Mouse (Mus musculus) embryonic stem cell, embryonic (primary cell): ENCODE results near the gene Gm20388.

Experiments used
- CTCF ChIA-PET, 4 experiments: fragments of 300-600 bp in 2 of 4; fragments of 350-600 bp in 2 of 4; sonication (Branson Sonifier 250); formaldehyde crosslinking; loops; one replicate each; lab custom pipeline; 2022; ENCODE audit warnings: inconsistent platforms in 2 of 4; lab: Charles Lee
- POLR2A ChIA-PET, 4 experiments: fragments of 300-600 bp in 2 of 4; fragments of 350-600 bp in 2 of 4; sonication (Branson Sonifier 250); formaldehyde crosslinking; loops; one replicate each; lab custom pipeline; 2022; ENCODE audit warnings: antibody characterized with exemption in 4 of 4, inconsistent platforms in 1 of 4; lab: Charles Lee

Gm20388 gene

GRCm38 (mm10) chr8:121334495-121335424, 1424.1 kb downstream of the Gm20388 start:
- ChIA-PET CTCF (interaction anchor here in 2 of 4 experiments (0.6 to 1.4 kb wide), 2 partner anchors 40 to 90 kb away, joined by 3 to 4 read pairs; no protein-coding TSS in a partner anchor), POLR2A (interaction anchor here in 1 of 4 experiments (0.6 to 1.4 kb wide), 3 partner anchors 12 to 1599 kb away, joined by 3 read pairs; no protein-coding TSS in a partner anchor)

GRCm38 (mm10) chr8:121335684-121336083, 1425.0 kb downstream of the Gm20388 start:
- POLR2A ChIA-PET = interaction anchor here in 1 of 4 experiments (1.4 kb wide), 1 partner anchor 16 kb away, joined by 3 read pairs; no protein-coding TSS in a partner anchor
- CTCF ChIA-PET = no interaction called here

DNA sequence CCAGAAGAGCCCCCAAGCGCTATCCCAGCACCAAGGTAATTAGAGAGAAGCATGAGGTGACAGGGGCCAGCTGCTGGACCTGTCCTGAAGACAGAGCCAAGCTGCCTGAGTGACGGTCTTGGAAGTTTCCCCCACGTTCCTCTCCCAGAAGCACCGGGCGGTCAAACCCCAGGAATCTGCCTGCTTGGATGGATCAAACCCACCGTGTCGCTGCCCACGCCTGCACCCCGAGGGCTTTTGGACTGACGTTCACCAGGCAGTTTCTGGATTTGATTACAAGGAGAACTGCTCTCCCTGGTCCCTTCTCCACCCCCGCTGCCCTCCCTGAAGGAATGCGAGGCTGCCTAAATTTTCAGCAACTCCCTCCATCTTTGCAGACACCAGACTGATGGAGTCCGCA, 1432.3 kb downstream of the Gm20388 start:
- ChIA-PET CTCF (no interaction called here), POLR2A (interaction anchor here in 1 of 4 experiments (0.6 kb wide), 1 partner anchor 1384 kb away, joined by 3 read pairs; no protein-coding TSS in a partner anchor)

DNA sequence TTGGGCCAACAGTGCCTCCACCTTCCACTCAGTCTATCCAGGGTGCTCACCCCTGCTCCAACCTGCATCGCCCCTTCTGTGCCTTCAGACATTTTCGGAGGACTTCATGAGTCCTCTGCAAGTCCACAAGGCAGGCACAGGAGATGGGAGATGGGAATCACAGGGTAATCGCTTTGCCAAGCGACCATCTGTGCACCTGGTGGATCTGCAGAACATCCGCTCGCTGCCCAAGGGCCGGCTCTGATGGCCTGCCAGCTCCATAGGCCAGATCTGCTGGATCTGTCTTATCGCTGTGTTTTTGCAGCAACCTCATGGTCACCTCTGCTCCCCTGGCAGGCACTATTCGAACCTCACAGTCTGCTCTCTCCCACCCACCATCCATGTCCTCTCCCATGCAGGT, 1433.8 kb downstream of the Gm20388 start:
- ChIA-PET POLR2A (no interaction called here), CTCF (interaction anchor here in 1 of 4 experiments (0.5 kb wide), 1 partner anchor 41 kb away, joined by 4 read pairs; no protein-coding TSS in a partner anchor)

- CTCF ChIA-PET = interaction anchor here in 1 of 4 experiments (0.7 kb wide), 1 partner anchor 176 kb away, joined by 4 read pairs; no protein-coding TSS in a partner anchor
Measured at GRCm38 (mm10) chr8:121346175-121346574, 1435.5 kb downstream of the Gm20388 start.

DNA sequence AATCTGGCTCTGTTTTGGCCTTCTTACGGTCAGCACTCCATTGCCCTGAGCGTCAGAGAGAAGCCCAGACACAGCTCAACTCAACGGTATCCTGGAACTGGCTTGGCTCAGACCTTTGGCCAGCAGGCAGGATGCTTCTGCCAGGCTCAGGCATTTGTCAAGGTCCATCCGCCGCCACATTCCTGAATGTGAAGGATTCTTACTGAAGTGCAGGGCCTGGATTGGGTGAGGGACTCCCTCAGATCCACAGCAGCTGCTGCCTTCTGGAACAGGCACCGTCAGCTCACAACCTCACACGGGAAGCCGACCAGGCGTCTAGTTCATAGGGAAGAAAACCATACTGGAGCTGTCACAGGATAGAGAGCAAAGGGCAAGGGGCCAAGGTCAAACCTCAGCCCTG, 1436.2 kb downstream of the Gm20388 start:
- POLR2A ChIA-PET = interaction anchor here in 1 of 4 experiments (0.7 kb wide), 1 partner anchor 1895 kb away, joined by 3 read pairs; no protein-coding TSS in a partner anchor
- CTCF ChIA-PET = interaction anchor here in 1 of 4 experiments (0.7 kb wide), 1 partner anchor 175 kb away, joined by 4 read pairs; no protein-coding TSS in a partner anchor

More at GRCm38 (mm10) chr8:121346175-121346574, 1435.5 kb downstream of the Gm20388 start:
- POLR2A ChIA-PET = interaction anchor here in 1 of 4 experiments (0.7 kb wide), 1 partner anchor 1894 kb away, joined by 3 read pairs; no protein-coding TSS in a partner anchor

GRCm38 (mm10) chr8:121348998-121349397, 1438.4 kb downstream of the Gm20388 start:
- ChIA-PET POLR2A (no interaction called here), CTCF (interaction anchor here in 2 of 4 experiments (0.6 to 0.7 kb wide), 3 partner anchors 23 to 1939 kb away, joined by 3 to 4 read pairs (median 3); no protein-coding TSS in a partner anchor)

DNA sequence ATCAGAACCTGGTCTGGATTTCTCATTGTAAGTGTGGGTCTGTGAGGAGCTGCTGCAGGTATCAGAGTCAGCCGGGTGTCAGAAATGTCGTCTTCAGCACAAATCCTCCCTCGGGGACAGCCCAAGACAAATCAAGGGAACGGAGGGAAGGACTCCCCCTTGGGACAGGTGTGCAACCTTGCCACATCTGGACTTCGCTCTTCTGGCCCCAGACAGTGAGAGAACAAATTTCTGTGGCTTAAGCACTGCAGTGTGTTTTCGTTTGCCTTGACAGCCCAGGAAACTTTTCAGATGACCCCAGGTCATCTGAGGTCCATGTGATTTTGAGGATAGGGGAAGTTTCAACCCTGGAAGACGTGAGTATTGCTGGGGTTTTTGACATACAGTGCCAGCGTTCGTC, 1440.2 kb downstream of the Gm20388 start:
- ChIA-PET POLR2A (interaction anchor here in 1 of 4 experiments (1.0 kb wide), 1 partner anchor 9 kb away, joined by 4 read pairs; no protein-coding TSS in a partner anchor), CTCF (interaction anchor here in 1 of 4 experiments (0.6 to 1.2 kb wide), 2 partner anchors 31 to 982 kb away, joined by 3 to 5 read pairs; no protein-coding TSS in a partner anchor)

GRCm38 (mm10) chr8:121354844-121355243, 1444.2 kb downstream of the Gm20388 start:
- ChIA-PET CTCF (no interaction called here), POLR2A (no interaction called here)

- ChIA-PET POLR2A (interaction anchor here in 2 of 4 experiments (1.2 to 2.8 kb wide), 4 partner anchors 10 to 22 kb away, joined by 3 to 23 read pairs (median 11); no protein-coding TSS in a partner anchor), CTCF (interaction anchor here in 2 of 4 experiments (0.6 kb wide), 2 partner anchors 279 to 989 kb away, joined by 3 to 13 read pairs; no protein-coding TSS in a partner anchor)
Measured at GRCm38 (mm10) chr8:121357451-121357850, 1446.8 kb downstream of the Gm20388 start.

- POLR2A ChIA-PET = interaction anchor here in 3 of 4 experiments (0.8 to 2.9 kb wide), 11 partner anchors 10 to 233 kb away, joined by 3 to 48 read pairs (median 7); no protein-coding TSS in a partner anchor
Measured at GRCm38 (mm10) chr8:121358609-121359008, 1448.0 kb downstream of the Gm20388 start.

GRCm38 (mm10) chr8:121359131-121359981, 1448.7 kb downstream of the Gm20388 start:
- ChIA-PET POLR2A (interaction anchor here in 3 of 4 experiments (0.6 to 2.9 kb wide), 20 partner anchors 8 to 317 kb away, joined by 3 to 48 read pairs (median 4); no protein-coding TSS in a partner anchor), CTCF (interaction anchor here in 3 of 4 experiments (0.8 to 2.1 kb wide), 9 partner anchors 13 to 81 kb away, joined by 3 to 15 read pairs (median 4); no protein-coding TSS in a partner anchor)

More at GRCm38 (mm10) chr8:121358609-121359008, 1448.0 kb downstream of the Gm20388 start:
- CTCF ChIA-PET = interaction anchor here in 2 of 4 experiments (0.8 to 2.1 kb wide), 5 partner anchors 16 to 82 kb away, joined by 3 to 15 read pairs (median 4); no protein-coding TSS in a partner anchor

DNA sequence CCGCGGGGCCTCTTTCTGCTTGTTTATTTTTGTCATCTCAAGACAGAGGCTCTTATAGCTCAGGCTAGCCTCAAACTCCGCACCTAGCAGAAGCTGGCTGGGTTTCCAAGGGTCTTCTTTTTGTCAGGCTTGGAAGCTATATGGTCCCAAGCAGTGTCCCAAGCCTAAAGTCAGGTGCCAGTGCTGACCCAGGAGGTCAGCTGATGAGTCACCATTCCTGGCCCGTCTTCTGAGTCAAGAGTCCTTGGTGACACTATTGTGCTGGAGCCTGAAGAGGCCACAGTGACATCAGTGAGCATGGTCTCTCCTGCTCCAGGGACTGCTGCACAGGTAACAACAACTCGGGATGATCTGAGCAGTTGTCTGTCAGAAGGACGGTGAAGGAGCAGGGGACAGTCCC, 1449.4 kb downstream of the Gm20388 start:
- CTCF ChIA-PET = interaction anchor here in 3 of 4 experiments (0.9 to 3.5 kb wide), 6 partner anchors 13 to 22 kb away, joined by 4 to 15 read pairs (median 10); no protein-coding TSS in a partner anchor
- POLR2A ChIA-PET = interaction anchor here in 3 of 4 experiments (0.6 to 2.9 kb wide), 15 partner anchors 8 to 316 kb away, joined by 3 to 48 read pairs (median 4); no protein-coding TSS in a partner anchor

DNA sequence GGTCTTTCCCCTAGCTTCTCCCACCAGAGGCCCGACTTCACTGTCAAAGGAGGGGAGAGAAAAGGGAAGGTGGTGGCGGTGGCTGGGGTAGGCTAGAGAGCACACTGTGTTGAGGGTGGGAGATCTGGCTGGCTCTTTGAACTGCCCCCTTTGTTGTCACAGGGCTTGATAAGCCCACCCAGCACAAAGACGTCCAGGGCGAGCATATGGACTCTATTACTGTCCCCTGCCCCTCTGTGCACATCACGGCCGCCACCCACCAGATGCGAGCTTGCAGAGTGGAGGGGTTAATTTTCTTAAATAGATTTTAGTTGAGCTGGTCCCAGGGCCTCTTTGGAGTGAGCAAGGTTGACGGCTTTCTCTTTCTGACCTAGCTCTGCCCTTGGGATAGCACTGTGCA, 1450.5 kb downstream of the Gm20388 start:
- CTCF ChIA-PET = interaction anchor here in 2 of 4 experiments (0.5 to 3.5 kb wide), 4 partner anchors 13 to 22 kb away, joined by 3 to 13 read pairs (median 4); no protein-coding TSS in a partner anchor
- POLR2A ChIA-PET = interaction anchor here in 1 of 4 experiments (1.0 kb wide), 1 partner anchor 252 kb away, joined by 3 read pairs; no protein-coding TSS in a partner anchor

- ChIA-PET CTCF (interaction anchor here in 3 of 4 experiments (1.0 to 1.5 kb wide), 5 partner anchors 8 to 14 kb away, joined by 3 to 5 read pairs (median 3); no protein-coding TSS in a partner anchor), POLR2A (interaction anchor here in 2 of 4 experiments (0.8 to 1.7 kb wide), 4 partner anchors 9 to 272 kb away, joined by 3 to 5 read pairs (median 4); no protein-coding TSS in a partner anchor)
Measured at GRCm38 (mm10) chr8:121364646-121365045, 1454.0 kb downstream of the Gm20388 start.

DNA sequence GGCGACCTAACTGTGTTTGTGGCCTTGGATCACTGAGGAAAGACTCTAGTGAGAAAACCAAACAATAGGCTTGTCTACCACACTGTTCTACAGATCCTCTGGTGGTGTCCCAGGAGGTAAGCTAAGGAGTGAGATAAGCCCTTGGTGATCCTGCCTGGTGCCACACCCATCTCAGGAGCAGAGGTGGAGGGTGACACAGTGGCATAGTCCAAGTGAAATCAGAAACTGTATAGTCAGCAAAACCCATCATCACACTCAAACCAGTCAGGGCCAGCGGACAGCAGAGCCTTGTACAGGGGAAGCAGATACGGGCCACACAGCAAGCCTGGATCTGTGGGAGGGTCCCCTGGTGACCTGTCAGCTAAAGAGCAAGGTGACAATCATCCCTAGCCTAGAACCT, 1454.5 kb downstream of the Gm20388 start:
- ChIA-PET POLR2A (interaction anchor here in 1 of 4 experiments (1.2 to 1.7 kb wide), 3 partner anchors 9 to 15 kb away, joined by 3 to 5 read pairs (median 4); no protein-coding TSS in a partner anchor), CTCF (interaction anchor here in 2 of 4 experiments (1.1 to 1.2 kb wide), 2 partner anchors 9 kb away, joined by 3 read pairs; no protein-coding TSS in a partner anchor)
